Mouse (Mus musculus): ENCODE results near the gene Sdf2l1. TPM values are rescaled to one million over a fixed set of nuclear protein-coding genes. Genes with fewer than 3 reads are reported as not detected.

Gene Sdf2l1
- polyA plus RNA-seq, 1 experiment from 2014 or later, result 110 TPM

DNA sequence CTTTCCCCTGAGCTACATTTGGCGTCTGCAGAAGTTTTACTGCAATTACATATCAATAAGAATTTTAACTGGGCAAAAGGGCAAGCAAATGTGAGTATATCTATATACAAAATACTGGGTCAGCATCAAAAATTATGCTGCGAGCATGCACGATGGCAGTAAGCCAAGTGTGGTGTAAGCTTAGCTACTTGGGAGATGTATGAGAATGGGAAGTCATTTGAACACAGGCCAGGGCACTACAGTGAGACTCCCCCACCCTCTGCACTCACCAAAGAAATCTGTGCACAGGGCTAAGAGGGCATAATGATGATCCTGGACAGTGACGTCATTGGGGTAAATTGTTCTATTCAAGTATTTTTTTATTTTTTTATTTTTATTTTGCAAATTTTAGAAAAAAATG is 27.6 kb downstream of the Sdf2l1 start:
- no peak for DNase-seq (ENCODE audit: extremely low spot score, low spot score)
- WGBS, result 94% methylated on average over 4 of the region's 4 CpGs
- Histone ChIP-seq H3K27ac (no peak overlapping the region), H3K36me3 (replicated peaks) (peaks cover 95% of the 10 kb centered on the region), H3K27me3 (ENCODE audit: poor library complexity, severe bottlenecking) (no peaks in the 10 kb centered on the region), H3K4me1 (peaks cover 2% of the 10 kb centered on the region; the same call in 1 of the 2 replicates), H3K9me3 (no peaks in the 10 kb centered on the region), H3K4me3 (no peak overlapping the region)

DNA sequence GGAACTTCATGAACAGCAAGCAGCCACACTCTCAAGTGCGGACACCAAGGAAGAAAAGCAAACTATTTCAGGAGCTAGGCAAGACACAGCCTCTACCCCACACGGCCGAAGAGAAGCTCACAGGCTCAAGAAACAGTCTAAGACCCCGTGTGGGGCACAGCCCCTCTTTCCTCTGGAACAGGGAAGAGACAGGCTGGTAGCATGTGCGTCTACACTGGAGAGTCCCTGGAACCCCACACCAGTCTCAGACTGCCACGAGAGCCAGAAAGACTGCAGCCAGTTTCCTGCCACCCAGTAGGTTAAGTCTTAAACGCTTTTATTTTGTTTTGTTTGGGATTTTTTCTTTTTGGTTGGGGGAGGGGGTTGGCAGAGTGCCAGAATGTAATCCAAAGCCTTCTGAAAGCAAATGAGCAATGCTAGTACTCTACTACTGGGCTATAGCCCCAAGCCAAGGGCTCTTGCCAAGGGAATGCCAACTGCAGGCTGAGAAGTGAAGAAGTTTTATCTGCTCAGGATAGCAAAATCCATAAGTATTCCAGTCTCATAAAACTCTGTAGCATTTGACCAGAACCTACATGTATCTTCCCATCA is 29.5 kb downstream of the Sdf2l1 start:
- Histone ChIP-seq H3K36me3 (replicated peaks) (peaks cover 98% of the 10 kb centered on the region), H3K27me3 (ENCODE audit: poor library complexity, severe bottlenecking) (no peaks in the 10 kb centered on the region), H3K9me3 (no peaks in the 10 kb centered on the region), H3K4me3 (no peak overlapping the region), H3K27ac (no peak overlapping the region), H3K4me1 (no peaks in the 10 kb centered on the region)
- no peak for DNase-seq (ENCODE audit: extremely low spot score, low spot score)
- 95% methylated on average over 7 of the region's 7 CpGs for WGBS

DNA sequence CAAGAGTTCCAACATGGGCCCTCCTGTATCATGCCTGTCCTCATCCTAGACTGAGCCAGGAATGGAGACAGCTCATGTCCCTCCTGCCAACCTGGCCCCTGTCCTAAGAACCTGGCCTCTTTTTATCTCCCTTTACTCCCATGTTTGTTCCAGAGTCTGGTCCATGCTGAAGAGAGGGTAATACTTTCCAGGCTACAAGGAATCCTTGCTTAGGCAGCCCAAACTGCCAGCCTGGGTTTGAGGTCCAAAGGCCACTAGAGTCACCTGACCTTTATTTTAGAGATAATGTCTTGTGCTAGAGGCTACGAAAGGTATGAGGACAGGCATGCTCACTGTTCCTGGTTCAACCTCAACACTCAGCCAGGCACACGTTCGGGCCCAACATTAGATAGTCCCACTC is 35.2 kb downstream of the Sdf2l1 start:
- Histone ChIP-seq H3K36me3 (replicated peaks) (peaks cover 100% of the 10 kb centered on the region), H3K27me3 (ENCODE audit: poor library complexity, severe bottlenecking) (no peaks in the 10 kb centered on the region), H3K27ac (no peak overlapping the region), H3K4me3 (no peak overlapping the region), H3K4me1 (no peaks in the 10 kb centered on the region), H3K9me3 (no peaks in the 10 kb centered on the region)
- 95% methylated on average over 3 of the region's 3 CpGs for WGBS
- no peak for DNase-seq (ENCODE audit: extremely low spot score, low spot score)

DNA sequence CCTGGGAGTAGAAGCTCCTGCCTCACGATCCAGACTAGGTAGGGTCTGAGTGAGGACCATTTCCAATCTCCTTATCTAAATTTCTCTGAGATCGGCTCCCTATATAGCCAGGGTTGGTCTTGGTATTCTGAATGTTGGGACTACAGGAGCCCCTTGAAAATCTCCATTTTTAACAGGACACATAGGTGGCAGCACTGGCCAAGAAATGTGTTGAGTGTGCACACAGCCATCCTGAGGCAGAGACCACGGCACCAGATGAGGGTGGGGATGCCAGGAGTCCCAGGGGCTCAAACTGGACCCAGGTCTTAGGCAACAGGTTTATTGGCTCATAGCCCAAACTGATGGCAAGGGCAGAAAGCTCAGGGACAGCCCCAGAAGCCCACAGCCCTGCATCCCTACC is 43.8 kb downstream of the Sdf2l1 start:
- no peak overlapping the region for H3K4me3 ChIP-seq
- H3K36me3 ChIP-seq (replicated peaks), result peaks cover 100% of the 10 kb centered on the region
- DNase-seq (ENCODE audit: extremely low spot score, low spot score), result no peak
- H3K9me3 ChIP-seq, result no peaks in the 10 kb centered on the region
- no peaks in the 10 kb centered on the region for H3K4me1 ChIP-seq
- no peaks in the 10 kb centered on the region for H3K27me3 ChIP-seq (ENCODE audit: poor library complexity, severe bottlenecking)
- no peak overlapping the region for H3K27ac ChIP-seq
- 86% methylated on average over 3 of the region's 3 CpGs for WGBS

DNA sequence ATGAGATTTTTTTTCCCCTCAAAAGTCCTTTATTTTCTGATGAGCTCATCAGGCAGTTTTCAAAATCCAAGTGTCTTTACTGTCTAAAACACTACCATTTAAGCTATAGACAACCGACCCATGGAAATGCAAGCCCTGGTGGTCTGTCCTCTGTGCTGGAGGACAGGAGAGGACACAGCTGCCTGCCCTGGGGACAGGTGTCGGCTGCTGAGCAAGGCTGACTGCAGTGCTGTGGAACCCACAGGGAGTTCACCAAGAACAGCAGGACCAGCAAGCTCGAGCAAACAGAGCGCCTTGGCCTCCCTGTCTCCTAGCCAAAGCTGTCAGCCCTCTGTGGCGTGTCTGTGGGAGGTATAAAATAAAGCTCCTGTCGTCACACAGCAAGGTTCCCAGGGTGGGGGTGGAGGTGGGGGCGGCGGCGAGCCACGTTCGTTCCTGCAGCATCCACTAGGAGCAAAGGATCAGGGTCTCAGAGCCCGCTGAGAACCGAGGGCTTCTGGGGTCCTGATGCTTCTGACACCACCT is 45.5 kb downstream of the Sdf2l1 start:
- H3K36me3 ChIP-seq (replicated peaks), result peaks cover 100% of the 10 kb centered on the region
- WGBS, result 88% methylated on average over 13 of the region's 13 CpGs
- no peaks in the 10 kb centered on the region for H3K27me3 ChIP-seq (ENCODE audit: poor library complexity, severe bottlenecking)
- no peaks in the 10 kb centered on the region for H3K4me1 ChIP-seq
- no peaks in the 10 kb centered on the region for H3K9me3 ChIP-seq
- no peak for DNase-seq (ENCODE audit: extremely low spot score, low spot score)
- H3K4me3 ChIP-seq, result no peak overlapping the region
- H3K27ac ChIP-seq, result no peak overlapping the region

DNA sequence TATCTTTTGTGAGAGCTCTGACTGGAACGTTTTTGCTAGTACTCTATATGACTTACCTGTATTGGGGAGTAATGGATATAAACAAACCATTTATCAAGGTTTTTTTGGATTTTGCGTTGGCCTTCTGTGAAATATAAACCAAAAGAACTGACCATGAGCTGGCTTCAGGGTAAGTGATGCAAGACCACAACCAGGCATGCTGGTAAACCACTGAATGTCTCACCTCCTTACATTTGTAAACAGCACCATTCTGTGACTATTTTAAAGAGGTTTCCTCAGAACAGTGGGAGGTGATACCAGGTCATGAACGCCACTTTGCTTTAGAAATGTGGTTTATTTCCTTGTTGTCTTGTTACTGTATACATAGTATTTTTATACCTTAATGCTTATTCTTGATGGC is 45.9 kb downstream of the Sdf2l1 start:
- WGBS, result 91% methylated on average over 3 of the region's 3 CpGs
- Histone ChIP-seq H3K36me3 (replicated peaks) (peaks cover 100% of the 10 kb centered on the region), H3K27me3 (ENCODE audit: poor library complexity, severe bottlenecking) (no peaks in the 10 kb centered on the region), H3K4me1 (no peaks in the 10 kb centered on the region), H3K9me3 (no peaks in the 10 kb centered on the region), H3K4me3 (no peak overlapping the region), H3K27ac (no peak overlapping the region)
- no peak for DNase-seq (ENCODE audit: extremely low spot score, low spot score)

DNA sequence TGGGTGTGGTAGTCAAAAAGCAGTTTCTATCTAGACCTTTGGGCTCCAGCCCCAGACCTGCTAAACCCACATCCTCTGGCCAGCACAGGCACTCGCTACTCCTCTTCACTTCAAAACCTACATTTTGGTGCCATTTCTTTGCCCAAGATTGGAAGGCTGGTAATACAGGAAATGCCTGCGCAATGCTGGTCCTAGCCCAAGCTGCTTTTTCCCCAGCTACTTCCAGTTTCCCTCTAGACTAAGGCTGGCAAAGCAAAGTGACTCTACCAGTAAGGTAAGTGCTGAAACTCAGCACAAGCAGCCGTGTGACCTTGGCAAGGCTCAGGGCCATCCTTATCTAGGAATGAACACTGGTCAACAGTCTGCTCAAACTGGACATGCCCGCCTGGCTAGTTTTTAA is 46.5 kb downstream of the Sdf2l1 start:
- H3K4me3 ChIP-seq, result no peak overlapping the region
- 89% methylated on average over 4 of the region's 4 CpGs for WGBS
- DNase-seq (ENCODE audit: extremely low spot score, low spot score), result no peak
- H3K9me3 ChIP-seq, result no peaks in the 10 kb centered on the region
- no peaks in the 10 kb centered on the region for H3K27me3 ChIP-seq (ENCODE audit: poor library complexity, severe bottlenecking)
- peaks cover 99% of the 10 kb centered on the region for H3K36me3 ChIP-seq (replicated peaks)
- H3K27ac ChIP-seq, result no peak overlapping the region
- no peaks in the 10 kb centered on the region for H3K4me1 ChIP-seq

DNA sequence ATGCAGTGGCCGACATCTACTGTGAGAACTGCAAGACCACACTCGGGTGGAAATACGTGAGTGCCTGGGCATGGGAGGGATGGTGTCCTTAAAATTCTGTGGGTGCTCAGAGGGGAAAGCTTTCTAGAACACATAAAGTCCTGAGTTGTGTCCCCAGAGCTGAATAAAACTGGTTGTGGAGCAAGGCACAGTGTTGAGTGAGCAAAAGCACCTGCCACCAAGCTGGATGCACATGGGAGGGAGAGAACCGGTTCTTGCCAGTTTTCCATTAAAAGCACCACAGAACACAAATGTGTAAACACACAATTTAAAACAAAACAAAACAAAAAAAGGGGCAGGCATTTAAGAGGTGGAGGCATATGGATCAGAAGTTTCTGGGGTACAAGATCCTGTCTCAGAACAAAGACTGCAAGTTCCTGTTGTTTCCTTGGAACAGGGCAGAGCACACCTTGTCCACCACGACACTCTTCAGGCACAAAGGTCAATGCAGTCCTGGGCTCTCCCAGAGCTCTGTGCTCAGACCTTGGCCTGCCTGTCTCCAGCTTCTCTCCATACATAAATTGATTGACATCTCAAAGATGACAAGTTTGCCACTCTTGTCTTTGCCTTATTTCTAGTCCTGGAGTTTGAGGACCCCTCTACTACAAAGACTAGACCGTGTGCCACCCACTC is 49.9 kb downstream of the Sdf2l1 start:
- Histone ChIP-seq H3K36me3 (replicated peaks) (peaks cover 98% of the 10 kb centered on the region), H3K9me3 (no peaks in the 10 kb centered on the region), H3K4me1 (no peaks in the 10 kb centered on the region), H3K27me3 (ENCODE audit: poor library complexity, severe bottlenecking) (no peaks in the 10 kb centered on the region), H3K27ac (no peak overlapping the region), H3K4me3 (no peak overlapping the region)
- WGBS, result 91% methylated on average over 6 of the region's 6 CpGs
- DNase-seq (ENCODE audit: extremely low spot score, low spot score), result no peak

MicroRNA genes within 50 kb of the gene (microRNA counts, 519-probe panel; counts per million panel counts)
- microRNA mmu-miR-130b (6,670 counts per million, percentile 95 among the panel's probes with 10 or more counts), microRNA mmu-miR-301b (4,718 counts per million, percentile 81 among the panel's probes with 10 or more counts)

Small RNA genes within 50 kb of the gene (microRNA-seq; reads per million reads assigned to microRNA genes)
- gene Mir130b (12,113 reads per million, percentile 96 among the genes with 10 or more reads in this experiment), gene Mir301b (344 reads per million, percentile 62 among the genes with 10 or more reads in this experiment)

Other genes starting within 250 kb of the Sdf2l1 start
- 29.0 and 29.6 TPM in 2 replicates for gene Ppm1f, start 235.9 kb downstream of the Sdf2l1 start, polyA plus RNA-seq (2016; fragmentation: Nextera tagmentation; extraction: Ambion mirVana)
- gene Mapk1, start 149.0 kb downstream of the Sdf2l1 start, polyA plus RNA-seq (2016; fragmentation: Nextera tagmentation; extraction: Ambion mirVana), result 147 and 150 TPM in 2 replicates
- gene Ypel1, start 62.7 kb downstream of the Sdf2l1 start, polyA plus RNA-seq (2016; fragmentation: Nextera tagmentation; extraction: Ambion mirVana), result 96.2 and 97.4 TPM in 2 replicates
- 138 and 155 TPM in 2 replicates for gene Ppil2, start 21.1 kb downstream of the Sdf2l1 start, polyA plus RNA-seq (2016; fragmentation: Nextera tagmentation; extraction: Ambion mirVana)
- gene 2610318N02Rik, start 7.2 kb downstream of the Sdf2l1 start, polyA plus RNA-seq (2016; fragmentation: Nextera tagmentation; extraction: Ambion mirVana), result 153 and 164 TPM in 2 replicates
- 5.8 and 6.9 TPM in 2 replicates for gene Ydjc, start 12.2 kb upstream of the Sdf2l1 start, polyA plus RNA-seq (2016; fragmentation: Nextera tagmentation; extraction: Ambion mirVana)
- 0.32 and 0.48 TPM in 2 replicates for gene Ccdc116, start 14.8 kb upstream of the Sdf2l1 start, polyA plus RNA-seq (2016; fragmentation: Nextera tagmentation; extraction: Ambion mirVana)
- 436 and 440 TPM in 2 replicates for gene Ube2l3, start 70.3 kb upstream of the Sdf2l1 start, polyA plus RNA-seq (2016; fragmentation: Nextera tagmentation; extraction: Ambion mirVana)
- 1.2 and 1.6 TPM in 2 replicates for gene Rimbp3, start 76.2 kb upstream of the Sdf2l1 start, polyA plus RNA-seq (2016; fragmentation: Nextera tagmentation; extraction: Ambion mirVana)
- gene Hic2, start 101.2 kb upstream of the Sdf2l1 start, polyA plus RNA-seq (2016; fragmentation: Nextera tagmentation; extraction: Ambion mirVana), result 14.7 and 16.5 TPM in 2 replicates
- 7.8 and 8.8 TPM in 2 replicates for gene Tmem191c, start 143.7 kb upstream of the Sdf2l1 start, polyA plus RNA-seq (2016; fragmentation: Nextera tagmentation; extraction: Ambion mirVana)
- 0.15 and 0.20 TPM in 2 replicates for gene Serpind1, start 199.0 kb upstream of the Sdf2l1 start, polyA plus RNA-seq (2016; fragmentation: Nextera tagmentation; extraction: Ambion mirVana)